Mouse (Mus musculus): Measurements from ENCODE around the gene Foxred1. TPM values are rescaled to one million over a fixed set of nuclear protein-coding genes. Genes with fewer than 3 reads are reported as not detected.

Foxred1 gene
- polyA plus RNA-seq, 1 experiment = 18.3 TPM

DNA sequence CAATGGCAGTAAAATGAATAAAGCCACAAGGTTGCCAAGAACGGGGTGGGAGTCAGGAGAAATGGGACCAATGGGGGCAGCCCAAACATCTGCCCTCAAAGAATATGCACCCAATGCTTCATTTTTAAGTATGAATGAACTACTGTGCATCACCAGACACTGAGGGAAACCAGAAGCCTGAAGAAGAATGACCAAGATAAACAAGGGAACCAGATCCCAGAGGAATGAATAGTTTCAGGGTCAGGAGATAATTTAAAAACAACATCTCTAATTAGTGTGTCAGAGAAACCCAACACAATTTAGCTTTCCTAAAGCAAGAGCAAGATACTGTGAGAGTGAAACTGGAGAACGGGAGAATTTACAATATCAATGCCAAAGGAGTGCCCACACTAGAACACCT is 50.2 kb downstream of the Foxred1 start:
- no peak for TF ChIP-seq POLR2A (IDR thresholded peaks at IDR 0.05; ENCODE audit: borderline replicate concordance, extremely low read depth, low read depth, low read length)
- Histone ChIP-seq H3K4me3 (replicated peaks; ENCODE audit: extremely low read depth, low read depth, low read length) (no peak overlapping the region), H3K4me1 (ENCODE audit: control insufficient read depth, insufficient read depth, low read length) (peaks cover 9% of the 10 kb centered on the region)
- WGBS = 74% methylated on average over 2 of the region's 2 CpGs
- no peak for DNase-seq

DNA sequence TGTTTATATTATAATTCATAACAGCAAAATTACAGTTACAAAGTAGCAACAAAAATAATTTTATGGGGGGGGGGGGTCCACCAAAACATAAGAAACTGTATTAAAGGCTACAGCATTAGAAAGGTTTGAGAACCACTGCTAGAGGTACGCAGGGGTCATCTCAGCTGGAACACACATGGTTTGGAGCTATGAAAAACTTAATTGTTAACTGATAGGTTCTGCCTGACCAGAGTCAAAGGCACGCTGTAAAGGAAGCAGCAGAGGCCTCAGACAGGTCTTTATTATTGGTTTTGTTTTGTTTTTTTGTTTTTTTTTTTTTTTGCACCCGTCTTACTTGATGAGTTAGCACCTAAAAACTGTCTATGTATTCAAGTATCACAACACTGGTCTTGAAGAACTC is 52.4 kb downstream of the Foxred1 start:
- WGBS = 93% methylated on average over 3 of the region's 3 CpGs

DNA sequence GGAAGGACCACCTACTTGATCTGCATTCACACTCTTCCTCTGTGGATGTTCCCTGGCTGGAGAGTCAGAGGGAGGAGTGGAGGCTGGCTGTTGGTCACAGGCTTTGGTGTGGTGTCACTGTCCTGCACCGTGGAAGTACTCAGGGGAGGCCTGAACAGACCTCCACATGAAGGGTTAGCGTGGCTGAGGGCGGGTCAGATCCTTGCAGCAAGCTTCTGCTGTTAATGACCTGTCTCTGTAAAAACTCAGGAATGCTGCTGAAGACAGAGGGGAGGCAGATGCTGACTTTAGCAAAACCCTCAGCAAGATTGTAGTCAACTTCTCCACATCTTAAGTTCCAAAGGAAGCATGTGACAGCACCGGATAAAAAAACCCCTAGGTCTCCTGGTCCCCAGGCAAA is 54.0 kb downstream of the Foxred1 start:
- 73% methylated on average over 4 of the region's 4 CpGs for WGBS
- no peak overlapping the region for H3K4me3 ChIP-seq (replicated peaks; ENCODE audit: extremely low read depth, low read depth, low read length)
- TF ChIP-seq POLR2A (IDR thresholded peaks at IDR 0.05; ENCODE audit: borderline replicate concordance, extremely low read depth, low read depth, low read length) = no peak
- TF ChIP-seq CTCF (IDR thresholded peaks at IDR 0.05; ENCODE audit: insufficient read depth, low read length) = no peak
- H3K4me1 ChIP-seq (ENCODE audit: control insufficient read depth, insufficient read depth, low read length) = 0 out of 2 replicates have a peak, but pooled peaks cover 3% of the 10 kb centered on the region
- DNase-seq = no peak

More for the DNA sequence above, 52.4 kb downstream of the Foxred1 start:
- H3K4me1 ChIP-seq (ENCODE audit: control insufficient read depth, insufficient read depth, low read length) = peaks cover 7% of the 10 kb centered on the region
- DNase-seq = no peak
- TF ChIP-seq CTCF (IDR thresholded peaks at IDR 0.05; ENCODE audit: insufficient read depth, low read length) (no peak), POLR2A (IDR thresholded peaks at IDR 0.05; ENCODE audit: borderline replicate concordance, extremely low read depth, low read depth, low read length) (no peak)
- no peak overlapping the region for H3K4me3 ChIP-seq (replicated peaks; ENCODE audit: extremely low read depth, low read depth, low read length)

DNA sequence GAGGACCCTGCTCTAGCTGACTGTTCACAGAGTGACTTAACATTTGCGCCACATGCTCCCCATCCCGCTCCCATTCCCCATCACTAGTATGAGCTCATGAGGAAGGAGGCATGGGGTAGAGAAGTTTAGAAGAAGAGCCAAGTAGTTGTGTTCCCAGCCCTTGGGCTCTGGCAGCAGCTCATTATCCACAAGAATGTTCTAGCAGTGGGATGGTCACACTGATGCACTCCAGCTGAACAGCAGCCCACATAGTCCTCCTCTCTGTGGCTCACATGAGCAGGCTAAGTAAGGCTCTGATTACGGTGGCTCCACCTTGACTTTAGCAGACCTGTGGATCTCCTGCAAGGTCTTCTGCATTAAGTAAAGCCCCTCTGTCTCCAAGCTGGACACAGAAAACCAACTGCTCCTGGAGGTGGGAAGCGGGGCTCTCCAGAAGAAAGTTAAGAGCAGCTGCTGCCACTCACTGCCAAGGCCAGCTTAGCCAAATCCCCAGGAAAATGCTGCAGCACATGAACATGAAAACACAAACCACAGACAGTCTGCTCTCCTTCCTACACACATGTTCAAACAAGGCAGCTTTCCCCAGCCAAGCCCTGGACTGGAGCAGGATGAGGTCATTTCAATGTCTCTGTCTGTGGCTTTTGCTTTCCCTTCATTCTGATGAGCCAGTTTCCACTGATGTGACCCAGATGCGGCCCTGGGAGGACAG is 54.7 kb downstream of the Foxred1 start:
- no peak for TF ChIP-seq POLR2A (IDR thresholded peaks at IDR 0.05; ENCODE audit: borderline replicate concordance, extremely low read depth, low read depth, low read length)
- no peak for TF ChIP-seq CTCF (IDR thresholded peaks at IDR 0.05; ENCODE audit: insufficient read depth, low read length)
- Histone ChIP-seq H3K4me3 (replicated peaks; ENCODE audit: extremely low read depth, low read depth, low read length) (no peak overlapping the region), H3K4me1 (ENCODE audit: control insufficient read depth, insufficient read depth, low read length) (0 out of 2 replicates have a peak, but pooled peaks cover 3% of the 10 kb centered on the region)
- DNase-seq = no peak
- 74% methylated on average over 5 of the region's 5 CpGs for WGBS

Other genes starting within 250 kb of the Foxred1 start
- 18.2 and 18.4 TPM in 2 replicates for gene St3gal4, start 91.8 kb downstream of the Foxred1 start, polyA plus RNA-seq (2012; rRNA removed)
- gene Dcps, start 35.0 kb downstream of the Foxred1 start, polyA plus RNA-seq (2012; rRNA removed) = 27.7 and 31.2 TPM in 2 replicates
- gene Srpr, start 10.9 kb downstream of the Foxred1 start, polyA plus RNA-seq (2012; rRNA removed) = 72.4 and 88.1 TPM in 2 replicates
- 19.9 and 20.8 TPM in 2 replicates for gene Tirap, start 10.8 kb downstream of the Foxred1 start, polyA plus RNA-seq (2012; rRNA removed)
- 10.1 and 12.7 TPM in 2 replicates for gene Fam118b, start 56.8 kb upstream of the Foxred1 start, polyA plus RNA-seq (2012; rRNA removed)
- gene Rpusd4, start 56.8 kb upstream of the Foxred1 start, polyA plus RNA-seq (2012; rRNA removed) = 7.5 and 9.0 TPM in 2 replicates
- 5.4 and 7.1 TPM in 2 replicates for gene Cdon, start 210.1 kb upstream of the Foxred1 start, polyA plus RNA-seq (2012; rRNA removed)